8 mouse cellular contexts compared by ENCODE assay signal in genomic region chr1:36513718-36514117, GRCm38 (mm10). TPM values are rescaled to one million over a fixed set of nuclear protein-coding genes. Genes with fewer than 3 reads are reported as not detected.
DNase-seq lines count a peak whose midpoint lies in the region; ATAC-seq and TF ChIP-seq lines count a peak whose summit lies in the region.

No protein-coding gene starts in this region.

- H3K27ac ChIP-seq in heart, embryonic 14.5 days (replicated peaks in 1 of 2; ENCODE audit: control insufficient read depth in 1 of 2, insufficient read depth in 1 of 2, low read depth in 2 of 2, low read length in 2 of 2) = no peak overlapping the region
- H3K27ac ChIP-seq in forebrain, postnatal 0 days (ENCODE audit: low read depth, low read length) = no peak overlapping the region
- no peak overlapping the region for H3K27ac ChIP-seq in limb, embryonic 11.5 days (replicated peaks; ENCODE audit: low read depth, low read length)
- peak overlapping the region; percentile 30; the same call in 1 of the 2 replicates for H3K27ac ChIP-seq in midbrain, embryonic 15.5 days

- H3K27me3 ChIP-seq in heart, embryonic 14.5 days (ENCODE audit: control insufficient read depth, insufficient read depth, low read length) = no peaks in the 10 kb centered on the region
- H3K27me3 ChIP-seq in forebrain, postnatal 0 days (ENCODE audit: insufficient read depth, low read length) = no peaks in the 10 kb centered on the region
- no peaks in the 10 kb centered on the region for H3K27me3 ChIP-seq in limb, embryonic 11.5 days (ENCODE audit: control insufficient read depth, insufficient read depth, low read length)
- H3K27me3 ChIP-seq in midbrain, embryonic 15.5 days (replicated peaks) = no peaks in the 10 kb centered on the region

- no peak for DNase-seq in heart, adult 8-10 months (ENCODE audit: low spot score)
- DNase-seq in adipocyte (ENCODE audit: low spot score) = peak; percentile 30
- no peak for DNase-seq in forebrain, postnatal 0 days
- peak; percentile 47 for DNase-seq in limb, embryonic 11.5 days (ENCODE audit: low spot score)
- no peak for DNase-seq in layer of hippocampus, adult 9-10 months (ENCODE audit: low spot score)
- no peak for DNase-seq in layer of hippocampus, adult 9-11 months

- peak; percentile 67 for TF ChIP-seq CTCF in forebrain, postnatal 0 days (IDR thresholded peaks at IDR 0.05; ENCODE audit: low read depth)

- peaks cover 14 to 43% of the 10 kb centered on the region in 2 experiments for H3K4me1 ChIP-seq in heart, embryonic 14.5 days (ENCODE audit: control insufficient read depth in 2 of 2, insufficient read depth in 2 of 2, low read length in 2 of 2)
- peaks cover 14% of the 10 kb centered on the region for H3K4me1 ChIP-seq in forebrain, postnatal 0 days (ENCODE audit: insufficient read depth)
- peaks cover 8% of the 10 kb centered on the region for H3K4me1 ChIP-seq in limb, embryonic 11.5 days (ENCODE audit: control insufficient read depth, insufficient read depth, low read length)
- H3K4me1 ChIP-seq in midbrain, embryonic 15.5 days = peaks cover 46% of the 10 kb centered on the region

- peaks cover 4% of the 10 kb centered on the region; the same call in 1 of the 2 replicates for H3K9me3 ChIP-seq in heart, embryonic 14.5 days (ENCODE audit: control insufficient read depth, low read length)
- no peaks in the 10 kb centered on the region for H3K9me3 ChIP-seq in forebrain, postnatal 0 days (ENCODE audit: low read length)
- no peaks in the 10 kb centered on the region for H3K9me3 ChIP-seq in limb, embryonic 11.5 days (ENCODE audit: control insufficient read depth, low read length)
- H3K9me3 ChIP-seq in midbrain, embryonic 15.5 days = no peaks in the 10 kb centered on the region

- ATAC-seq in heart, embryonic 14.5 days (ENCODE audit: insufficient number of reproducible peaks, insufficient read depth, low FRiP score, low read depth) = no peak
- no peak for ATAC-seq in forebrain, postnatal 0 days
- no peak for ATAC-seq in limb, embryonic 11.5 days (ENCODE audit: insufficient number of reproducible peaks, low FRiP score, low TSS enrichment, low read depth)
- ATAC-seq in midbrain, embryonic 15.5 days (replicated peaks) = no peak

- 48% methylated on average over 2 of the region's 2 CpGs for WGBS in heart, embryonic 14.5 days
- 24% methylated on average over 2 of the region's 2 CpGs for WGBS in forebrain, postnatal 0 days
- WGBS in limb, embryonic 11.5 days = 50% methylated on average over 2 of the region's 2 CpGs
- 38% methylated on average over 2 of the region's 2 CpGs for WGBS in midbrain, embryonic 15.5 days

- peak overlapping the region; percentile 86 for H3K4me2 ChIP-seq in heart, embryonic 14.5 days (ENCODE audit: low read length)
- H3K4me2 ChIP-seq in forebrain, postnatal 0 days (ENCODE audit: low read depth) = peak overlapping the region; percentile 89
- peak overlapping the region; percentile 96 for H3K4me2 ChIP-seq in limb, embryonic 11.5 days (ENCODE audit: low read depth, severe bottlenecking)
- H3K4me2 ChIP-seq in midbrain, embryonic 15.5 days = peak overlapping the region; percentile 87

- H3K36me3 ChIP-seq in heart, embryonic 14.5 days (ENCODE audit: control insufficient read depth, insufficient read depth, low read length) = peaks cover 35% of the 10 kb centered on the region
- peaks cover 9% of the 10 kb centered on the region; the same call in 1 of the 2 replicates for H3K36me3 ChIP-seq in forebrain, postnatal 0 days (ENCODE audit: insufficient read depth)
- H3K36me3 ChIP-seq in limb, embryonic 11.5 days (ENCODE audit: control insufficient read depth, insufficient read depth, low read length) = no peaks in the 10 kb centered on the region
- H3K36me3 ChIP-seq in midbrain, embryonic 15.5 days (replicated peaks) = no peaks in the 10 kb centered on the region

- peak overlapping the region; percentile 93 for H3K9ac ChIP-seq in heart, embryonic 14.5 days (ENCODE audit: low read length)
- no peak overlapping the region for H3K9ac ChIP-seq in forebrain, postnatal 0 days
- H3K9ac ChIP-seq in limb, embryonic 11.5 days (ENCODE audit: low read length) = no peak overlapping the region
- H3K9ac ChIP-seq in midbrain, embryonic 15.5 days = peak overlapping the region; percentile 71

- peak overlapping the region in 1 of 2 experiments; percentile 93; a peak in 2 of 4 replicates for H3K4me3 ChIP-seq in heart, embryonic 14.5 days (ENCODE audit: control insufficient read depth in 1 of 2, insufficient read depth in 1 of 2, low read depth in 1 of 2, low read length in 2 of 2)
- H3K4me3 ChIP-seq in forebrain, postnatal 0 days (ENCODE audit: low read depth, low read length) = peak overlapping the region; percentile 90
- no peak overlapping the region; the same call in 1 of the 2 replicates for H3K4me3 ChIP-seq in limb, embryonic 11.5 days (ENCODE audit: low read depth, low read length)
- H3K4me3 ChIP-seq in midbrain, embryonic 15.5 days = peak overlapping the region; percentile 74

RNA-seq across cellular contexts. Expression of gene Cnnm3, which starts 2.1 kb away (rescaled TPM):
- polyA plus RNA-seq in heart, embryonic 14.5 days (2014; fragmentation: Nextera tagmentation; extraction: Ambion mirVana) = 3.7 and 3.9 TPM in 2 replicates
- total RNA-seq in heart, adult 8-10 months (2022) = 10 to 100 TPM in 3 of 4 experiments, 1 to 10 TPM in 1; 8.6 to 16.3 (median 11.7) TPM
- total RNA-seq in forebrain, postnatal 0 days (2014; rRNA removed) = 25.6 and 29.1 TPM in 2 replicates
- polyA plus RNA-seq in forebrain, postnatal 0 days (2015; fragmentation: Nextera tagmentation; extraction: Ambion mirVana) = 3.7 and 4.8 TPM in 2 replicates
- polyA plus RNA-seq in limb, embryonic 11.5 days (2014; fragmentation: Nextera tagmentation; extraction: Ambion mirVana) = 4.8 and 6.0 TPM in 2 replicates
- polyA plus RNA-seq in midbrain, embryonic 15.5 days (2015; fragmentation: Nextera tagmentation; extraction: Ambion mirVana) = 5.2 and 5.8 TPM in 2 replicates

RNA-seq across cellular contexts. Expression of gene Ankrd23, which starts 23.0 kb away (rescaled TPM):
- polyA plus RNA-seq in heart, embryonic 14.5 days (2014; fragmentation: Nextera tagmentation; extraction: Ambion mirVana) = 18.9 and 19.4 TPM in 2 replicates
- 100 to 1,000 TPM; 251 to 540 (median 405) TPM for total RNA-seq in heart, adult 8-10 months (2022)
- 6.3 and 9.8 TPM in 2 replicates for total RNA-seq in forebrain, postnatal 0 days (2014; rRNA removed)
- 4.5 and 5.3 TPM in 2 replicates for polyA plus RNA-seq in forebrain, postnatal 0 days (2015; fragmentation: Nextera tagmentation; extraction: Ambion mirVana)
- polyA plus RNA-seq in limb, embryonic 11.5 days (2014; fragmentation: Nextera tagmentation; extraction: Ambion mirVana) = 7.3 and 8.8 TPM in 2 replicates
- polyA plus RNA-seq in midbrain, embryonic 15.5 days (2015; fragmentation: Nextera tagmentation; extraction: Ambion mirVana) = 19.0 and 23.5 TPM in 2 replicates

RNA-seq across cellular contexts. Expression of gene Gm42417, which starts 25.5 kb away (rescaled TPM):
- not detected in 2 replicates for polyA plus RNA-seq in heart, embryonic 14.5 days (2014; fragmentation: Nextera tagmentation; extraction: Ambion mirVana)
- total RNA-seq in heart, adult 8-10 months (2022) = 100 to 1,000 TPM; 132 to 332 (median 244) TPM
- 0.38 TPM in 1 of 2 replicates, not detected in the other for total RNA-seq in forebrain, postnatal 0 days (2014; rRNA removed)
- 0.27 TPM in 1 of 2 replicates, not detected in the other for polyA plus RNA-seq in forebrain, postnatal 0 days (2015; fragmentation: Nextera tagmentation; extraction: Ambion mirVana)
- 0.29 and 0.79 TPM in 2 replicates for polyA plus RNA-seq in limb, embryonic 11.5 days (2014; fragmentation: Nextera tagmentation; extraction: Ambion mirVana)
- polyA plus RNA-seq in midbrain, embryonic 15.5 days (2015; fragmentation: Nextera tagmentation; extraction: Ambion mirVana) = 0.33 and 0.81 TPM in 2 replicates

RNA-seq across cellular contexts. Expression of gene Ankrd39, which starts 33.5 kb away (rescaled TPM):
- 27.2 and 29.0 TPM in 2 replicates for polyA plus RNA-seq in heart, embryonic 14.5 days (2014; fragmentation: Nextera tagmentation; extraction: Ambion mirVana)
- total RNA-seq in heart, adult 8-10 months (2022) = 1 to 10 TPM; 5.4 to 8.2 (median 7.1) TPM
- total RNA-seq in forebrain, postnatal 0 days (2014; rRNA removed) = 19.3 and 25.5 TPM in 2 replicates
- polyA plus RNA-seq in forebrain, postnatal 0 days (2015; fragmentation: Nextera tagmentation; extraction: Ambion mirVana) = 21.1 and 23.6 TPM in 2 replicates
- 16.0 and 17.4 TPM in 2 replicates for polyA plus RNA-seq in limb, embryonic 11.5 days (2014; fragmentation: Nextera tagmentation; extraction: Ambion mirVana)
- 31.5 and 32.5 TPM in 2 replicates for polyA plus RNA-seq in midbrain, embryonic 15.5 days (2015; fragmentation: Nextera tagmentation; extraction: Ambion mirVana)

RNA-seq across cellular contexts. Expression of gene Cnnm4, which starts 42.3 kb away (rescaled TPM):
- 4.5 and 5.9 TPM in 2 replicates for polyA plus RNA-seq in heart, embryonic 14.5 days (2014; fragmentation: Nextera tagmentation; extraction: Ambion mirVana)
- 1 to 10 TPM; 3.7 to 5.2 (median 4.7) TPM for total RNA-seq in heart, adult 8-10 months (2022)
- 12.3 and 14.6 TPM in 2 replicates for total RNA-seq in forebrain, postnatal 0 days (2014; rRNA removed)
- 7.2 and 9.4 TPM in 2 replicates for polyA plus RNA-seq in forebrain, postnatal 0 days (2015; fragmentation: Nextera tagmentation; extraction: Ambion mirVana)
- 16.0 and 16.3 TPM in 2 replicates for polyA plus RNA-seq in limb, embryonic 11.5 days (2014; fragmentation: Nextera tagmentation; extraction: Ambion mirVana)
- 11.0 and 11.1 TPM in 2 replicates for polyA plus RNA-seq in midbrain, embryonic 15.5 days (2015; fragmentation: Nextera tagmentation; extraction: Ambion mirVana)

Comparison
In these comparisons a context has a peak if more than half of its experiments do, and no peak if none do; other contexts are left out.
1. H3K9ac ChIP-seq: peak in heart, embryonic 14.5 days (single experiment) and midbrain, embryonic 15.5 days (single experiment); none in forebrain, postnatal 0 days (single experiment) and limb, embryonic 11.5 days (single experiment).
2. DNase-seq: peak in adipocyte (single experiment) and limb, embryonic 11.5 days (single experiment); none in heart, adult 8-10 months (single experiment), forebrain, postnatal 0 days (single experiment), layer of hippocampus, adult 9-10 months (single experiment) and layer of hippocampus, adult 9-11 months (single experiment).
3. Peak in every context shown above with its lines, with median percentiles within 50 percentile points of each other: H3K4me2 ChIP-seq.